Mouse (Mus musculus) spleen, adult 10 weeks (tissue): ENCODE results near the gene Trmt6. TPM values are rescaled to one million over a fixed set of nuclear protein-coding genes. Genes with fewer than 3 reads are reported as not detected.

Experiments used
- polyA plus RNA-seq: library from polyadenylated mRNA; stranded (reverse); fragments of 350-450 nt; fragmentation: Illumina TruSeq; extraction: RNeasy Lipid Tissue Mini Kit (QIAGEN cat#74804); gene quantifications from one replicate; pipeline ENCODE4 v1.2.3, GENCODE M21; 2015; ENCODE audit warnings: low replicate concordance; ENCODE audit not compliant: insufficient read depth

Trmt6 gene
- 48.1 TPM for polyA plus RNA-seq

GRCm38 (mm10) chr2:132815608-132816314 is at the start of gene Trmt6, which contains the start of gene Mcm8:
Trmt6 (minus strand) TSS chr2:132816055.
Mcm8 (plus strand) TSS chr2:132816141.

GRCm38 (mm10) chr2:132846407-132847358 is 30.8 kb upstream of the Trmt6 start, which contains the start of gene Crls1:
Crls1 (plus strand) TSS chr2:132846666.

GRCm38 (mm10) chr2:132780978-132781377 is 34.9 kb downstream of the Trmt6 start, which contains the start of gene Chgb:
Chgb (plus strand) TSS chr2:132781278.

Other genes with a start within 250 kb of the Trmt6 start
- 147 TPM for gene Gpcpd1, start 228.3 kb downstream of the Trmt6 start, polyA plus RNA-seq
- gene Shld1, start 129.1 kb downstream of the Trmt6 start, polyA plus RNA-seq, result 20.8 TPM
- gene Chgb, start 34.8 kb downstream of the Trmt6 start, polyA plus RNA-seq, result not detected
- gene Mcm8, start 86 bp upstream of the Trmt6 start, polyA plus RNA-seq, result 3.9 TPM
- gene Crls1, start 30.6 kb upstream of the Trmt6 start, polyA plus RNA-seq, result 25.1 TPM
- gene Lrrn4, start 64.8 kb upstream of the Trmt6 start, polyA plus RNA-seq, result 1.1 TPM
- not detected for gene Fermt1, start 129.9 kb upstream of the Trmt6 start, polyA plus RNA-seq